Mouse (Mus musculus) E14TG2a.4 (cell line): ENCODE data around the gene Pde4d.

Source experiments
- H3K27me3 ChIP-seq: 2 replicates; pipeline ENCODE4 v1.6.1; 2014; ENCODE audit warnings: low read length, control low read depth; ENCODE audit not compliant: insufficient read depth
- H3K36me3 ChIP-seq: 2 replicates; pipeline ENCODE4 v1.6.1; 2014; ENCODE audit warnings: low read length, control low read depth; ENCODE audit not compliant: insufficient read depth
- H3K4me1 ChIP-seq: replicated peaks from 2 replicates; pipeline ENCODE4 v1.6.1; 2014; ENCODE audit warnings: low read depth, low read length, control low read depth
- H3K4me3 ChIP-seq: replicated peaks from 2 replicates; pipeline ENCODE4 v1.5.1; 2014; ENCODE audit warnings: mild to moderate bottlenecking, low read length
- H3K9me3 ChIP-seq: 2 replicates; pipeline ENCODE4 v1.6.1; 2014; ENCODE audit warnings: low read length, control low read depth
- CTCF ChIP-seq: conservative IDR thresholded peaks from 2 replicates; pipeline ENCODE4 v1.5.1; 2014; ENCODE audit warnings: low read length
- NANOG ChIP-seq: IDR thresholded peaks from 2 replicates; pipeline ENCODE4 v1.6.1; 2014; ENCODE audit warnings: borderline replicate concordance, low read length, mixed read lengths
- POU5F1 ChIP-seq: IDR thresholded peaks from 2 replicates; pipeline ENCODE4 v1.6.1; 2014; ENCODE audit warnings: low read length, borderline replicate concordance

Pde4d gene

GRCm38 (mm10) chr13:109243160-109243559 is 793.4 kb downstream of the Pde4d start:
- Histone ChIP-seq H3K27me3 (0 out of 2 replicates have a peak, but pooled peaks cover 3% of the 10 kb centered on the region), H3K9me3 (no peaks in the 10 kb centered on the region), H3K4me1 (peaks cover 37% of the 10 kb centered on the region), H3K36me3 (no peaks in the 10 kb centered on the region), H3K4me3 (no peak overlapping the region)
- TF ChIP-seq POU5F1 = no peak
- TF ChIP-seq NANOG = no peak
- no peak for TF ChIP-seq CTCF

- TF ChIP-seq NANOG (no peak), POU5F1 (no peak), CTCF (no peak)
- Histone ChIP-seq H3K9me3 (no peaks in the 10 kb centered on the region), H3K36me3 (no peaks in the 10 kb centered on the region), H3K4me1 (peaks cover 19% of the 10 kb centered on the region), H3K27me3 (0 out of 2 replicates have a peak, but pooled peaks cover 3% of the 10 kb centered on the region), H3K4me3 (no peak overlapping the region)
Observed at GRCm38 (mm10) chr13:109247061-109247460, 797.3 kb downstream of the Pde4d start.

GRCm38 (mm10) chr13:109249315-109249714 is 799.6 kb downstream of the Pde4d start:
- no peak overlapping the region for H3K4me3 ChIP-seq
- H3K4me1 ChIP-seq = peaks cover 19% of the 10 kb centered on the region
- no peaks in the 10 kb centered on the region for H3K9me3 ChIP-seq
- no peaks in the 10 kb centered on the region for H3K36me3 ChIP-seq
- TF ChIP-seq CTCF = no peak
- no peak for TF ChIP-seq NANOG
- TF ChIP-seq POU5F1 = no peak
- H3K27me3 ChIP-seq = no peaks in the 10 kb centered on the region

- no peaks in the 10 kb centered on the region for H3K36me3 ChIP-seq
- H3K9me3 ChIP-seq = no peaks in the 10 kb centered on the region
- no peaks in the 10 kb centered on the region for H3K27me3 ChIP-seq
- no peak for TF ChIP-seq CTCF
- no peak for TF ChIP-seq POU5F1
- no peak for TF ChIP-seq NANOG
- peaks cover 43% of the 10 kb centered on the region for H3K4me1 ChIP-seq
- no peak overlapping the region for H3K4me3 ChIP-seq
Observed at GRCm38 (mm10) chr13:109255634-109256033, 805.9 kb downstream of the Pde4d start.

GRCm38 (mm10) chr13:109260220-109260795 is 810.6 kb downstream of the Pde4d start:
- TF ChIP-seq NANOG (no peak), CTCF (no peak), POU5F1 (no peak)
- Histone ChIP-seq H3K36me3 (0 out of 2 replicates have a peak, but pooled peaks cover 9% of the 10 kb centered on the region), H3K27me3 (no peaks in the 10 kb centered on the region), H3K4me3 (peak overlapping the region; percentile 83), H3K9me3 (no peaks in the 10 kb centered on the region), H3K4me1 (peaks cover 63% of the 10 kb centered on the region)

- Histone ChIP-seq H3K36me3 (0 out of 2 replicates have a peak, but pooled peaks cover 9% of the 10 kb centered on the region), H3K4me3 (peak overlapping the region; percentile 83), H3K4me1 (peaks cover 56% of the 10 kb centered on the region), H3K9me3 (no peaks in the 10 kb centered on the region), H3K27me3 (no peaks in the 10 kb centered on the region)
- TF ChIP-seq POU5F1 (no peak), CTCF (no peak), NANOG (no peak)
Observed at GRCm38 (mm10) chr13:109260796-109261516, 811.2 kb downstream of the Pde4d start.

- Histone ChIP-seq H3K27me3 (no peaks in the 10 kb centered on the region), H3K9me3 (no peaks in the 10 kb centered on the region), H3K4me1 (peaks cover 48% of the 10 kb centered on the region), H3K4me3 (peak overlapping the region; percentile 59), H3K36me3 (0 out of 2 replicates have a peak, but pooled peaks cover 9% of the 10 kb centered on the region)
- no peak for TF ChIP-seq NANOG
- no peak for TF ChIP-seq POU5F1
- TF ChIP-seq CTCF = no peak
Observed at GRCm38 (mm10) chr13:109261642-109262220, 812.0 kb downstream of the Pde4d start.

GRCm38 (mm10) chr13:109262501-109262900 is 812.8 kb downstream of the Pde4d start:
- no peaks in the 10 kb centered on the region for H3K9me3 ChIP-seq
- 0 out of 2 replicates have a peak, but pooled peaks cover 9% of the 10 kb centered on the region for H3K36me3 ChIP-seq
- peaks cover 41% of the 10 kb centered on the region for H3K4me1 ChIP-seq
- no peaks in the 10 kb centered on the region for H3K27me3 ChIP-seq
- 0 out of 2 replicates have a peak overlapping the region, but pooled peaks have one; percentile 4 for H3K4me3 ChIP-seq
- TF ChIP-seq CTCF (no peak), NANOG (no peak), POU5F1 (no peak)
